Mouse (Mus musculus) MEL (cell line): Measurements from ENCODE around the gene Olfr504.

Experiments
- CTCF ChIP-seq, 3 experiments: IDR thresholded peaks in 2 of 3; conservative IDR thresholded peaks in 1 of 3; 2 replicates each; pipeline ENCODE4 v1.5.1; 2011 to 2012; ENCODE audit warnings: low read length in 3 of 3, low read depth in 2 of 3, mild to moderate bottlenecking in 2 of 3, improper control_type of control experiment in 1 of 3, inconsistent platforms in 1 of 3, mixed read lengths in 1 of 3, moderate library complexity in 1 of 3; ENCODE audit not compliant: control insufficient read depth in 1 of 3, insufficient read depth in 1 of 3, poor library complexity in 1 of 3, severe bottlenecking in 1 of 3
- ELF1 ChIP-seq: IDR thresholded peaks from 2 replicates; pipeline ENCODE4 v1.6.1; 2014; ENCODE audit warnings: low read depth, mild to moderate bottlenecking, inconsistent platforms, low read length, improper control_type of control experiment, moderate library complexity
- EP300 ChIP-seq, 2 experiments: IDR thresholded peaks; 2 replicates each; pipeline ENCODE4 v1.6.1; 2011; ENCODE audit warnings: improper control_type of control experiment in 2 of 2, low read length in 2 of 2, low read depth in 1 of 2, mild to moderate bottlenecking in 1 of 2
- HCFC1 ChIP-seq: IDR thresholded peaks from 2 replicates; pipeline ENCODE4 v1.6.1; 2012; ENCODE audit warnings: low read depth, mild to moderate bottlenecking, inconsistent platforms, low read length, improper control_type of control experiment, moderate library complexity
- MYC ChIP-seq: IDR thresholded peaks from 2 replicates; pipeline ENCODE4 v1.6.1; 2011; ENCODE audit warnings: low read depth, mild to moderate bottlenecking, low read length, improper control_type of control experiment, moderate library complexity
- NRF1 ChIP-seq: IDR thresholded peaks from 2 replicates; pipeline ENCODE4 v1.6.1; 2014; ENCODE audit warnings: low read depth, mild to moderate bottlenecking, inconsistent platforms, low read length, improper control_type of control experiment, moderate library complexity; ENCODE audit not compliant: poor library complexity, insufficient read depth, severe bottlenecking
- POLR2A ChIP-seq, 2 experiments: IDR thresholded peaks; 2 replicates each; pipeline ENCODE4 v1.6.1; 2011 to 2012; ENCODE audit warnings: low read length in 2 of 2, mild to moderate bottlenecking in 2 of 2, control low read depth in 1 of 2, improper control_type of control experiment in 1 of 2, low read depth in 1 of 2, moderate library complexity in 1 of 2; ENCODE audit not compliant: control insufficient read depth in 1 of 2, insufficient read depth in 1 of 2, poor library complexity in 1 of 2
- SIN3A ChIP-seq: IDR thresholded peaks from 2 replicates; pipeline ENCODE4 v1.6.1; 2012; ENCODE audit warnings: low read length, improper control_type of control experiment, inconsistent platforms
- TCF12 ChIP-seq: IDR thresholded peaks from 2 replicates; pipeline ENCODE4 v1.6.1; 2014; ENCODE audit warnings: low read depth, mild to moderate bottlenecking, inconsistent platforms, low read length, improper control_type of control experiment, moderate library complexity
- USF1 ChIP-seq: IDR thresholded peaks from 2 replicates; pipeline ENCODE4 v1.6.1; 2014; ENCODE audit warnings: low read depth, mild to moderate bottlenecking, inconsistent platforms, low read length, improper control_type of control experiment, moderate library complexity
- ZC3H11A ChIP-seq: IDR thresholded peaks from 2 replicates; pipeline ENCODE4 v1.6.1; 2012; ENCODE audit warnings: low read depth, mild to moderate bottlenecking, inconsistent platforms, low read length, improper control_type of control experiment
- ZMIZ1 ChIP-seq: IDR thresholded peaks from 2 replicates; pipeline ENCODE4 v1.6.1; 2012; ENCODE audit warnings: low read depth, mild to moderate bottlenecking, inconsistent platforms, low read length, improper control_type of control experiment, moderate library complexity
- ZNF384 ChIP-seq: IDR thresholded peaks from 2 replicates; pipeline ENCODE4 v1.6.1; 2012; ENCODE audit warnings: low read depth, mild to moderate bottlenecking, inconsistent platforms, low read length, improper control_type of control experiment

GRCm38 (mm10) chr7:108542416-108542815 is 23.2 kb downstream of the Olfr504 start:
- TF ChIP-seq ZC3H11A (no peak), POLR2A (IDR thresholded peaks at IDR 0.05; ENCODE audit: control insufficient read depth in 1 of 2, insufficient read depth in 1 of 2, low read depth in 1 of 2, low read length in 2 of 2, poor library complexity in 1 of 2) (no peak), ZMIZ1 (no peak), ELF1 (no peak), TCF12 (no peak), CTCF (IDR thresholded peaks at IDR 0.05 in 2 of 3, conservative IDR thresholded peaks at IDR 0.05 in 1 of 3; ENCODE audit: control insufficient read depth in 1 of 3, insufficient read depth in 1 of 3, low read depth in 2 of 3, low read length in 3 of 3, poor library complexity in 1 of 3, severe bottlenecking in 1 of 3) (no peak), ZNF384 (no peak), HCFC1 (no peak), SIN3A (no peak), NRF1 (no peak), USF1 (no peak), EP300 (IDR thresholded peaks at IDR 0.05; ENCODE audit: low read depth in 1 of 2, low read length in 2 of 2) (no peak), MYC (no peak)
